Mouse (Mus musculus): Measurements from ENCODE around the gene Pigyl. TPM values are rescaled to one million over a fixed set of nuclear protein-coding genes. Genes with fewer than 3 reads are reported as not detected.
A peak's percentile ranks its signal among the peaks of the same experiment; 100 is the strongest.

Gene Pigyl
- total RNA-seq (2012; rRNA removed), result 27.3 and 34.7 TPM in 2 replicates

- peak; percentile 99 for DNase-seq (ENCODE audit: low read depth, low spot score)
- H3K9me3 ChIP-seq (ENCODE audit: control insufficient read depth, insufficient read depth, low read depth, low read length), result no peaks in the 10 kb centered on the region
- peak within 1 kb of the TSS; percentile 9; the same call in 1 of the 2 replicates for H3K27ac ChIP-seq (ENCODE audit: insufficient read depth, low read depth, low read length, poor library complexity, severe bottlenecking)
- H3K4me3 ChIP-seq (ENCODE audit: insufficient read depth in 1 of 2, low read depth in 1 of 2, low read length in 2 of 2, poor library complexity in 1 of 2, severe bottlenecking in 1 of 2), result peak within 1 kb of the TSS; percentile 74 to 97
- in situ Hi-C loops (cut with MboI; ENCODE audit: low sequenced_read_pairs in 2 of 2, unreplicated experiment in 2 of 2), result no loop called here
- peak within 1 kb of the TSS; percentile 80 for H3K9ac ChIP-seq (ENCODE audit: insufficient read depth, low read depth, low read length, poor library complexity, severe bottlenecking)
- peaks cover 6% of the 10 kb centered on the region; the same call in 1 of the 2 replicates for H3K36me3 ChIP-seq (ENCODE audit: control insufficient read depth, insufficient read depth, low read length, poor library complexity, severe bottlenecking)
- peak; percentile 41; the same call in 1 of the 2 replicates for TF ChIP-seq HCFC1 (IDR thresholded peaks at IDR 0.05; ENCODE audit: borderline replicate concordance, insufficient read depth, low read length)
- peak; percentile 86 for TF ChIP-seq CHD2 (IDR thresholded peaks at IDR 0.05; ENCODE audit: low read depth, low read length)
- TF ChIP-seq ZC3H11A (IDR thresholded peaks at IDR 0.05; ENCODE audit: borderline replicate concordance, low read depth, low read length), result no peak
- peaks cover 0 to 7% of the 10 kb centered on the region in 2 experiments; a peak in 1 of 4 replicates for H3K4me1 ChIP-seq (ENCODE audit: control insufficient read depth in 2 of 2, insufficient read depth in 2 of 2, low read length in 2 of 2, poor library complexity in 1 of 2)
These were observed at the start of gene Pigyl for GRCm38 (mm10) chr9:22156497-22157245. Gene Pigyl (plus strand): TSS chr9:22156846.

- no peak overlapping the region for H3K9ac ChIP-seq (ENCODE audit: insufficient read depth, low read depth, low read length, poor library complexity, severe bottlenecking)
- TF ChIP-seq ZC3H11A (IDR thresholded peaks at IDR 0.05; ENCODE audit: borderline replicate concordance, low read depth, low read length), result no peak
- no peak for TF ChIP-seq MAFK (IDR thresholded peaks at IDR 0.05; ENCODE audit: insufficient read depth, low read depth, low read length)
- TF ChIP-seq ZNF384 (IDR thresholded peaks at IDR 0.05; ENCODE audit: low read depth, low read length), result no peak
- no peak for TF ChIP-seq HCFC1 (IDR thresholded peaks at IDR 0.05; ENCODE audit: borderline replicate concordance, insufficient read depth, low read length)
- TF ChIP-seq CHD2 (IDR thresholded peaks at IDR 0.05; ENCODE audit: low read depth, low read length), result no peak
- no peak for DNase-seq (ENCODE audit: low read depth, low spot score)
- no peaks in the 10 kb centered on the region for H3K4me1 ChIP-seq (ENCODE audit: control insufficient read depth in 2 of 2, insufficient read depth in 2 of 2, low read length in 2 of 2, poor library complexity in 1 of 2)
- no peak overlapping the region for H3K4me3 ChIP-seq (ENCODE audit: insufficient read depth in 1 of 2, low read depth in 1 of 2, low read length in 2 of 2, poor library complexity in 1 of 2, severe bottlenecking in 1 of 2)
- H3K9me3 ChIP-seq (ENCODE audit: control insufficient read depth, insufficient read depth, low read depth, low read length), result no peaks in the 10 kb centered on the region
- in situ Hi-C loops (cut with MboI; ENCODE audit: low sequenced_read_pairs in 2 of 2, unreplicated experiment in 2 of 2), result no loop called here
- peaks cover 11% of the 10 kb centered on the region for H3K36me3 ChIP-seq (ENCODE audit: control insufficient read depth, insufficient read depth, low read length, poor library complexity, severe bottlenecking)
- H3K27ac ChIP-seq (ENCODE audit: insufficient read depth, low read depth, low read length, poor library complexity, severe bottlenecking), result no peak overlapping the region
These were observed 48.5 kb upstream of the Pigyl start for GRCm38 (mm10) chr9:22108194-22108593.

DNA sequence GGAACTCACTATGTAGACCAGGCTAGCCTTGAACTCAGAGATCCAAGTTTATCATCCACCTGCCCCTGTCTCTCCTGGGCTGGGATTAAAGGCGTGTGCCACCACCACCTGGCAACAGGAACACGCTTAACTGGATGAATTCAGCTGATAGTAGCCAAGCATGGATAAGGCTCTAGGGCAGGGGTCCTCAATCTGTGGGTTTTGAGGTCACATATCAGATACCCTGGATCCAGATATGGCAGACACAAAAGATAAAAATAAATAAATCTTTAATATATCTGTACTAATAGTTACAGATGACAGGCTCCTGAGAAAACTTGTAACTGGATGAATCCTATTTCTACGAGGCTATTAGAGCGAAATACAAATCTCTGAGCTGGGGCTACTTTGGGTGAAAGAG is 41.0 kb upstream of the Pigyl start:
- Histone ChIP-seq H3K36me3 (ENCODE audit: control insufficient read depth, insufficient read depth, low read length, poor library complexity, severe bottlenecking) (peaks cover 18% of the 10 kb centered on the region), H3K27ac (ENCODE audit: insufficient read depth, low read depth, low read length, poor library complexity, severe bottlenecking) (no peak overlapping the region), H3K9ac (ENCODE audit: insufficient read depth, low read depth, low read length, poor library complexity, severe bottlenecking) (no peak overlapping the region), H3K4me1 (ENCODE audit: control insufficient read depth in 2 of 2, insufficient read depth in 2 of 2, low read length in 2 of 2, poor library complexity in 1 of 2) (peaks cover 0 to 6% of the 10 kb centered on the region in 2 experiments; a peak in 1 of 4 replicates), H3K4me3 (ENCODE audit: insufficient read depth in 1 of 2, low read depth in 1 of 2, low read length in 2 of 2, poor library complexity in 1 of 2, severe bottlenecking in 1 of 2) (no peak overlapping the region), H3K9me3 (ENCODE audit: control insufficient read depth, insufficient read depth, low read depth, low read length) (no peaks in the 10 kb centered on the region)
- TF ChIP-seq ZC3H11A (IDR thresholded peaks at IDR 0.05; ENCODE audit: borderline replicate concordance, low read depth, low read length) (no peak), ZNF384 (IDR thresholded peaks at IDR 0.05; ENCODE audit: low read depth, low read length) (no peak), MAFK (IDR thresholded peaks at IDR 0.05; ENCODE audit: insufficient read depth, low read depth, low read length) (no peak), CHD2 (IDR thresholded peaks at IDR 0.05; ENCODE audit: low read depth, low read length) (no peak), HCFC1 (IDR thresholded peaks at IDR 0.05; ENCODE audit: borderline replicate concordance, insufficient read depth, low read length) (no peak)
- in situ Hi-C loops (cut with MboI; ENCODE audit: low sequenced_read_pairs in 2 of 2, unreplicated experiment in 2 of 2), result no loop called here
- DNase-seq (ENCODE audit: low read depth, low spot score), result no peak

- peak overlapping the region; percentile 72 to 96 for H3K4me3 ChIP-seq (ENCODE audit: insufficient read depth in 1 of 2, low read depth in 1 of 2, low read length in 2 of 2, poor library complexity in 1 of 2, severe bottlenecking in 1 of 2)
- in situ Hi-C loops (cut with MboI; ENCODE audit: low sequenced_read_pairs in 2 of 2, unreplicated experiment in 2 of 2), result no loop called here
- peak overlapping the region; percentile 97 for H3K9ac ChIP-seq (ENCODE audit: insufficient read depth, low read depth, low read length, poor library complexity, severe bottlenecking)
- H3K4me1 ChIP-seq (ENCODE audit: control insufficient read depth in 2 of 2, insufficient read depth in 2 of 2, low read length in 2 of 2, poor library complexity in 1 of 2), result peaks cover 0 to 6% of the 10 kb centered on the region in 2 experiments; a peak in 1 of 4 replicates
- H3K27ac ChIP-seq (ENCODE audit: insufficient read depth, low read depth, low read length, poor library complexity, severe bottlenecking), result no peak overlapping the region
- DNase-seq (ENCODE audit: low read depth, low spot score), result no peak
- H3K9me3 ChIP-seq (ENCODE audit: control insufficient read depth, insufficient read depth, low read depth, low read length), result no peaks in the 10 kb centered on the region
- peaks cover 16% of the 10 kb centered on the region for H3K36me3 ChIP-seq (ENCODE audit: control insufficient read depth, insufficient read depth, low read length, poor library complexity, severe bottlenecking)
- TF ChIP-seq HCFC1 (IDR thresholded peaks at IDR 0.05; ENCODE audit: borderline replicate concordance, insufficient read depth, low read length) (no peak), MAFK (IDR thresholded peaks at IDR 0.05; ENCODE audit: insufficient read depth, low read depth, low read length) (no peak), CHD2 (IDR thresholded peaks at IDR 0.05; ENCODE audit: low read depth, low read length) (no peak), ZNF384 (IDR thresholded peaks at IDR 0.05; ENCODE audit: low read depth, low read length) (no peak), ZC3H11A (IDR thresholded peaks at IDR 0.05; ENCODE audit: borderline replicate concordance, low read depth, low read length) (no peak)
These were observed 40.6 kb upstream of the Pigyl start for GRCm38 (mm10) chr9:22116086-22116485.

All from ES-E14 (cell line).